Mouse (Mus musculus): ENCODE data around the gene Gipc3.

Gipc3 gene

GRCm38 (mm10) chr10:81342686-81343505, at the start of gene Gipc3:
Gene Gipc3, minus strand, starts transcription at chr10:81343266.
- no peak for DNase-seq (ENCODE audit: low spot score)

GRCm38 (mm10) chr10:81392781-81393185, 49.7 kb upstream of the Gipc3 start, which contains the start of gene Smim24:
Gene Smim24, plus strand, starts transcription at chr10:81393051.
- DNase-seq (ENCODE audit: low spot score), result no peak

GRCm38 (mm10) chr10:81392270-81392669, 49.2 kb upstream of the Gipc3 start:
- DNase-seq (ENCODE audit: low spot score), result no peak

GRCm38 (mm10) chr10:81390678-81390965, 47.6 kb upstream of the Gipc3 start:
- DNase-seq (ENCODE audit: low spot score), result no peak

- peak; percentile 58 for DNase-seq (ENCODE audit: low spot score)
These were observed 47.0 kb upstream of the Gipc3 start for GRCm38 (mm10) chr10:81389801-81390677.

GRCm38 (mm10) chr10:81389373-81389772, 46.3 kb upstream of the Gipc3 start:
- DNase-seq (ENCODE audit: low spot score), result no peak

- no peak for DNase-seq (ENCODE audit: low spot score)
These were observed 45.5 kb upstream of the Gipc3 start, which contains the start of gene Gm48552 for GRCm38 (mm10) chr10:81388505-81389055. Gene Gm48552, plus strand, starts transcription at chr10:81389005.

- no peak for DNase-seq (ENCODE audit: low spot score)
These were observed 44.6 kb upstream of the Gipc3 start for GRCm38 (mm10) chr10:81387716-81388115.

GRCm38 (mm10) chr10:81385603-81386306, 42.7 kb upstream of the Gipc3 start:
- DNase-seq (ENCODE audit: low spot score), result no peak

GRCm38 (mm10) chr10:81384605-81384982, 41.5 kb upstream of the Gipc3 start:
- DNase-seq (ENCODE audit: low spot score), result no peak

GRCm38 (mm10) chr10:81383802-81384604, 40.9 kb upstream of the Gipc3 start, which contains the start of the genes Dohh and Gm48551:
Gene Dohh, plus strand, starts transcription at chr10:81384428.
Gene Gm48551, plus strand, starts transcription at chr10:81384466.
- peak; percentile 100 for DNase-seq (ENCODE audit: low spot score)

GRCm38 (mm10) chr10:81382039-81382438, 39.0 kb upstream of the Gipc3 start:
- DNase-seq (ENCODE audit: low spot score), result no peak

- no peak for DNase-seq (ENCODE audit: low spot score)
These were observed 36.8 kb upstream of the Gipc3 start for GRCm38 (mm10) chr10:81379809-81380378.

- no peak for DNase-seq (ENCODE audit: low spot score)
These were observed 36.1 kb upstream of the Gipc3 start for GRCm38 (mm10) chr10:81379183-81379553.

- DNase-seq (ENCODE audit: low spot score), result peak; percentile 100
These were observed 35.6 kb upstream of the Gipc3 start for GRCm38 (mm10) chr10:81378553-81379182.

- DNase-seq (ENCODE audit: low spot score), result peak; percentile 37
These were observed 34.9 kb upstream of the Gipc3 start, which contains the start of gene Fzr1 for GRCm38 (mm10) chr10:81377793-81378552. Gene Fzr1, minus strand, starts transcription at chr10:81378516.

- no peak for DNase-seq (ENCODE audit: low spot score)
These were observed 34.2 kb upstream of the Gipc3 start for GRCm38 (mm10) chr10:81377362-81377664.

GRCm38 (mm10) chr10:81376561-81377361, 33.7 kb upstream of the Gipc3 start:
- peak; percentile 34 for DNase-seq (ENCODE audit: low spot score)

GRCm38 (mm10) chr10:81375322-81375721, 32.3 kb upstream of the Gipc3 start:
- DNase-seq (ENCODE audit: low spot score), result no peak
